Mouse (Mus musculus) C2C12 (cell line): ENCODE results near the gene Uvrag. TPM values are rescaled to one million over a fixed set of nuclear protein-coding genes. Genes with fewer than 3 reads are reported as not detected.

Experiments
- H3K27me3 ChIP-seq: one replicate; pipeline ENCODE4 v1.6.1; 2011; ENCODE audit not compliant: control insufficient read depth, insufficient read depth, insufficient read length
- H3K36me3 ChIP-seq: one replicate; pipeline ENCODE4 v1.6.1; 2011; ENCODE audit not compliant: control insufficient read depth, insufficient read depth
- H3K4me3 ChIP-seq: one replicate; pipeline ENCODE4 v1.5.1; 2011; ENCODE audit warnings: mild to moderate bottlenecking, control low read depth; ENCODE audit not compliant: poor library complexity, insufficient read depth, severe bottlenecking
- H3K79me2 ChIP-seq: one replicate; pipeline ENCODE4 v1.6.1; 2011; ENCODE audit not compliant: control insufficient read depth, insufficient read depth
- H3K79me3 ChIP-seq: one replicate; pipeline ENCODE4 v1.6.1; 2011; ENCODE audit warnings: low read depth, control low read depth
- H3ac ChIP-seq: one replicate; pipeline ENCODE3; 2011; ENCODE audit warnings: low read depth; ENCODE audit not compliant: control insufficient read depth, insufficient read length
- CEBPB ChIP-seq: IDR thresholded peaks from one replicate; pipeline ENCODE4 v1.6.1; 2011; ENCODE audit warnings: low read depth, mild to moderate bottlenecking, control low read depth, moderate library complexity
- CTCF ChIP-seq: IDR thresholded peaks from one replicate; pipeline ENCODE4 v1.5.1; 2011; ENCODE audit not compliant: control insufficient read depth, insufficient read depth, insufficient read length
- FOSL1 ChIP-seq: IDR thresholded peaks from one replicate; pipeline ENCODE4 v1.8.0; 2011; ENCODE audit warnings: mild to moderate bottlenecking, low read length; ENCODE audit not compliant: poor library complexity, insufficient read depth, severe bottlenecking
- MAX ChIP-seq: IDR thresholded peaks from one replicate; pipeline ENCODE4 v1.6.1; 2011; ENCODE audit warnings: mild to moderate bottlenecking, control low read depth
- MYOD1 ChIP-seq: IDR thresholded peaks from one replicate; pipeline ENCODE4 v1.6.1; 2011; ENCODE audit warnings: low read depth; ENCODE audit not compliant: control insufficient read depth, insufficient read length
- MYOG ChIP-seq: IDR thresholded peaks from one replicate; pipeline ENCODE4 v1.6.1; 2011; ENCODE audit not compliant: control insufficient read depth, insufficient read length; ENCODE audit errors: extremely low read depth
- USF1 ChIP-seq: IDR thresholded peaks from one replicate; pipeline ENCODE4 v1.6.1; 2011; ENCODE audit warnings: low read depth, mild to moderate bottlenecking, control low read depth, moderate library complexity
- polyA plus RNA-seq: library from polyadenylated mRNA; unstranded; fragments of >200 nt; fragmentation: generic; extraction: Trizol; gene quantifications from one replicate; pipeline ENCODE4 v1.2.1, GENCODE M21; 2012; ENCODE audit warnings: missing spikeins

The Uvrag gene
- polyA plus RNA-seq, 1 experiment: 9.0 TPM

- no peaks in the 10 kb centered on the region for H3K79me3 ChIP-seq
- no peak for TF ChIP-seq CEBPB
- no peak for TF ChIP-seq CTCF
- no peak for TF ChIP-seq MYOD1
- no peak for TF ChIP-seq MAX
These were observed 126.3 kb downstream of the Uvrag start for GRCm38 (mm10) chr7:99014620-99015019.

GRCm38 (mm10) chr7:99007506-99008354 lies 133.2 kb downstream of the Uvrag start:
- Histone ChIP-seq H3K79me3 (no peaks in the 10 kb centered on the region), H3K4me3 (no peak overlapping the region), H3K79me2 (no peaks in the 10 kb centered on the region), H3ac (no peak overlapping the region), H3K27me3 (no peaks in the 10 kb centered on the region), H3K36me3 (no peaks in the 10 kb centered on the region)
- TF ChIP-seq FOSL1 (no peak), MAX (no peak), MYOG (no peak), MYOD1 (no peak)

More at GRCm38 (mm10) chr7:99014620-99015019, 126.3 kb downstream of the Uvrag start:
- no peak overlapping the region for H3ac ChIP-seq
- no peaks in the 10 kb centered on the region for H3K36me3 ChIP-seq
- H3K4me3 ChIP-seq: no peak overlapping the region
- no peaks in the 10 kb centered on the region for H3K79me2 ChIP-seq
- no peaks in the 10 kb centered on the region for H3K27me3 ChIP-seq

GRCm38 (mm10) chr7:99003231-99003630 lies 137.7 kb downstream of the Uvrag start:
- H3K36me3 ChIP-seq: no peaks in the 10 kb centered on the region
- no peaks in the 10 kb centered on the region for H3K79me3 ChIP-seq
- no peak for TF ChIP-seq FOSL1
- TF ChIP-seq MYOD1: no peak
- TF ChIP-seq MYOG: no peak
- no peak for TF ChIP-seq USF1
- no peak for TF ChIP-seq CTCF
- no peak for TF ChIP-seq MAX
- no peak for TF ChIP-seq CEBPB
- no peak overlapping the region for H3ac ChIP-seq
- no peak overlapping the region for H3K4me3 ChIP-seq
- H3K27me3 ChIP-seq: no peaks in the 10 kb centered on the region
- no peaks in the 10 kb centered on the region for H3K79me2 ChIP-seq

GRCm38 (mm10) chr7:98998722-98999121 lies 142.2 kb downstream of the Uvrag start:
- H3K36me3 ChIP-seq: no peaks in the 10 kb centered on the region
- H3K4me3 ChIP-seq: no peak overlapping the region
- TF ChIP-seq MYOD1 (no peak), USF1 (no peak), MYOG (no peak), CTCF (no peak)
- H3K79me3 ChIP-seq: no peaks in the 10 kb centered on the region
- no peaks in the 10 kb centered on the region for H3K79me2 ChIP-seq
- H3K27me3 ChIP-seq: no peaks in the 10 kb centered on the region
- no peak overlapping the region for H3ac ChIP-seq

- H3K79me3 ChIP-seq: no peaks in the 10 kb centered on the region
These were observed 143.2 kb downstream of the Uvrag start for GRCm38 (mm10) chr7:98997760-98998159.

GRCm38 (mm10) chr7:98996791-98997190 lies 144.2 kb downstream of the Uvrag start:
- Histone ChIP-seq H3ac (no peak overlapping the region), H3K36me3 (no peaks in the 10 kb centered on the region), H3K79me3 (no peaks in the 10 kb centered on the region), H3K79me2 (no peaks in the 10 kb centered on the region), H3K27me3 (no peaks in the 10 kb centered on the region), H3K4me3 (no peak overlapping the region)
- TF ChIP-seq MAX (no peak), CTCF (no peak), MYOD1 (no peak), FOSL1 (no peak), CEBPB (no peak), USF1 (no peak), MYOG (no peak)

More at GRCm38 (mm10) chr7:98997760-98998159, 143.2 kb downstream of the Uvrag start:
- no peaks in the 10 kb centered on the region for H3K79me2 ChIP-seq
- no peak for TF ChIP-seq MAX
- TF ChIP-seq FOSL1: no peak
- no peak for TF ChIP-seq USF1
- no peak overlapping the region for H3ac ChIP-seq
- H3K27me3 ChIP-seq: no peaks in the 10 kb centered on the region
- no peak overlapping the region for H3K4me3 ChIP-seq
- H3K36me3 ChIP-seq: no peaks in the 10 kb centered on the region
